Mouse (Mus musculus) hindbrain, postnatal 0 days (tissue): ENCODE data around the gene Elmod3. TPM values are rescaled to one million over a fixed set of nuclear protein-coding genes. Genes with fewer than 3 reads are reported as not detected.

ENCODE experiments used
- ATAC-seq: fragments of 200-750 bp; cut with Nextera tagmentation; 2 replicates; pipeline ENCODE4 v1.8.0; 2017; ENCODE audit warnings: mild to moderate bottlenecking, moderate TSS enrichment, moderate library complexity
- DNase-seq: peaks from one replicate; pipeline ENCODE4 v3.0.0-alpha.2; 2015; ENCODE audit warnings: low spot score
- H3K27ac ChIP-seq: fragments of 300-500 bp; sonication (generic); 2 replicates; pipeline ENCODE4 v1.5.1; 2014; ENCODE audit warnings: mild to moderate bottlenecking
- H3K27me3 ChIP-seq: fragments of 300-500 bp; sonication (generic); 2 replicates; pipeline ENCODE4 v1.6.1; 2014; ENCODE audit warnings: low read length, mixed read lengths; ENCODE audit not compliant: insufficient read depth
- H3K36me3 ChIP-seq: fragments of 300-500 bp; sonication (generic); 2 replicates; pipeline ENCODE4 v1.6.1; 2014; ENCODE audit warnings: low read length, mixed read lengths; ENCODE audit not compliant: insufficient read depth
- H3K4me1 ChIP-seq: fragments of 300-500 bp; sonication (generic); 2 replicates; pipeline ENCODE4 v1.6.1; 2014; ENCODE audit warnings: antibody characterized with exemption, low read length, mixed read lengths; ENCODE audit not compliant: insufficient read depth
- H3K4me2 ChIP-seq: fragments of 300-500 bp; sonication (generic); 2 replicates; pipeline ENCODE4 v1.6.1; 2014; ENCODE audit warnings: low read depth, mild to moderate bottlenecking, low read length, moderate library complexity, mixed read lengths
- H3K4me3 ChIP-seq: fragments of 300-500 bp; sonication (generic); 2 replicates; pipeline ENCODE4 v1.5.1; 2014; ENCODE audit warnings: low read length
- H3K9ac ChIP-seq: fragments of 300-500 bp; sonication (generic); replicated peaks from 2 replicates; pipeline ENCODE4 v1.6.1; 2014; ENCODE audit warnings: mild to moderate bottlenecking, low read length, moderate library complexity, mixed read lengths
- H3K9me3 ChIP-seq: fragments of 300-500 bp; sonication (generic); 2 replicates; pipeline ENCODE4 v1.6.1; 2016; ENCODE audit warnings: low read length, mixed read lengths
- CTCF ChIP-seq: IDR thresholded peaks from 2 replicates; pipeline ENCODE4 v1.5.1; 2016; ENCODE audit warnings: antibody characterized with exemption, control low read depth, low read depth
- WGBS: fragments of 180-500 bp; shearing (Covaris S2); extraction: QIAGEN DNeasy Blood & Tissue Kit; methylation state at CpG from one replicate; pipeline ENCODE4 v1.1.7; 2014; 5-methylcytosine and 5-hydroxymethylcytosine counted together
- polyA plus RNA-seq: library from polyadenylated mRNA; unstranded; fragments of >200 nt; fragmentation: Nextera tagmentation; extraction: Ambion mirVana; gene quantifications from 2 replicates; pipeline ENCODE4 v1.2.1, GENCODE M21; 2015
- total RNA-seq: library from RNA; depleted of rRNA; stranded (reverse); fragments of >200 nt; gene quantifications from 2 replicates; pipeline ENCODE4 v1.2.3, GENCODE M21; 2014

Elmod3 gene
- total and polyA plus RNA-seq, 2 experiments from 2014 or later = 16.2 to 23.8 TPM

GRCm38 (mm10) chr6:72590111-72590510 is 8.1 kb downstream of the Elmod3 start:
- Histone ChIP-seq H3K9ac (no peak overlapping the region), H3K27ac (no peak overlapping the region), H3K27me3 (no peaks in the 10 kb centered on the region), H3K4me3 (no peak overlapping the region), H3K4me1 (no peaks in the 10 kb centered on the region), H3K4me2 (no peak overlapping the region), H3K9me3 (no peaks in the 10 kb centered on the region), H3K36me3 (peaks cover 8% of the 10 kb centered on the region; the same call in 1 of the 2 replicates)
- no peak for TF ChIP-seq CTCF
- ATAC-seq (no peak), DNase-seq (no peak)

GRCm38 (mm10) chr6:72588307-72588706 is 9.9 kb downstream of the Elmod3 start:
- H3K4me2 ChIP-seq = no peak overlapping the region

GRCm38 (mm10) chr6:72586701-72587100 is 11.5 kb downstream of the Elmod3 start:
- ATAC-seq (no peak), DNase-seq (no peak)
- H3K9ac ChIP-seq = no peak overlapping the region
- H3K9me3 ChIP-seq = no peaks in the 10 kb centered on the region
- peaks cover 8% of the 10 kb centered on the region; the same call in 1 of the 2 replicates for H3K36me3 ChIP-seq
- H3K4me1 ChIP-seq = no peaks in the 10 kb centered on the region
- H3K4me2 ChIP-seq = no peak overlapping the region
- H3K27me3 ChIP-seq = no peaks in the 10 kb centered on the region
- no peak for TF ChIP-seq CTCF
- no peak overlapping the region for H3K27ac ChIP-seq
- 76% methylated on average over 3 of the region's 3 CpGs for WGBS
- H3K4me3 ChIP-seq = no peak overlapping the region

More at GRCm38 (mm10) chr6:72588307-72588706, 9.9 kb downstream of the Elmod3 start:
- Histone ChIP-seq H3K27ac (no peak overlapping the region), H3K27me3 (no peaks in the 10 kb centered on the region), H3K4me1 (no peaks in the 10 kb centered on the region), H3K9ac (no peak overlapping the region), H3K36me3 (peaks cover 8% of the 10 kb centered on the region; the same call in 1 of the 2 replicates), H3K9me3 (no peaks in the 10 kb centered on the region), H3K4me3 (no peak overlapping the region)
- DNase-seq (no peak), ATAC-seq (no peak)
- TF ChIP-seq CTCF = no peak

GRCm38 (mm10) chr6:72584154-72584553 is 14.1 kb downstream of the Elmod3 start:
- no peak for TF ChIP-seq CTCF
- WGBS = 89% methylated on average over 11 of the region's 11 CpGs
- H3K36me3 ChIP-seq = peaks cover 13% of the 10 kb centered on the region; the same call in 1 of the 2 replicates

GRCm38 (mm10) chr6:72583211-72583839 is 14.9 kb downstream of the Elmod3 start:
- ATAC-seq (no peak), DNase-seq (no peak)
- TF ChIP-seq CTCF = no peak
- Histone ChIP-seq H3K36me3 (peaks cover 16% of the 10 kb centered on the region; the same call in 1 of the 2 replicates), H3K4me3 (no peak overlapping the region), H3K9ac (no peak overlapping the region), H3K4me1 (no peaks in the 10 kb centered on the region), H3K4me2 (no peak overlapping the region), H3K27ac (no peak overlapping the region), H3K27me3 (no peaks in the 10 kb centered on the region), H3K9me3 (no peaks in the 10 kb centered on the region)
- WGBS = 87% methylated on average over 4 of the region's 4 CpGs

More at GRCm38 (mm10) chr6:72584154-72584553, 14.1 kb downstream of the Elmod3 start:
- ATAC-seq = no peak
- Histone ChIP-seq H3K9ac (no peak overlapping the region), H3K4me3 (no peak overlapping the region), H3K27ac (no peak overlapping the region), H3K9me3 (no peaks in the 10 kb centered on the region), H3K4me2 (no peak overlapping the region), H3K27me3 (no peaks in the 10 kb centered on the region), H3K4me1 (no peaks in the 10 kb centered on the region)
- DNase-seq = no peak

GRCm38 (mm10) chr6:72581625-72582382 is 16.4 kb downstream of the Elmod3 start:
- Histone ChIP-seq H3K4me2 (no peak overlapping the region), H3K4me1 (no peaks in the 10 kb centered on the region), H3K9me3 (no peaks in the 10 kb centered on the region), H3K27ac (no peak overlapping the region), H3K4me3 (no peak overlapping the region), H3K9ac (no peak overlapping the region), H3K27me3 (no peaks in the 10 kb centered on the region), H3K36me3 (peaks cover 15% of the 10 kb centered on the region; the same call in 1 of the 2 replicates)
- ATAC-seq (no peak), DNase-seq (no peak)
- TF ChIP-seq CTCF = no peak
- 74% methylated on average over 11 of the region's 11 CpGs for WGBS

GRCm38 (mm10) chr6:72576041-72576440 is 22.2 kb downstream of the Elmod3 start:
- Histone ChIP-seq H3K36me3 (peaks cover 18% of the 10 kb centered on the region; the same call in 1 of the 2 replicates), H3K4me1 (no peaks in the 10 kb centered on the region), H3K4me2 (no peak overlapping the region), H3K27me3 (no peaks in the 10 kb centered on the region), H3K9me3 (no peaks in the 10 kb centered on the region), H3K27ac (no peak overlapping the region), H3K4me3 (no peak overlapping the region), H3K9ac (no peak overlapping the region)
- 92% methylated on average over 3 of the region's 3 CpGs for WGBS
- no peak for TF ChIP-seq CTCF
- DNase-seq (no peak), ATAC-seq (no peak)
